Mouse (Mus musculus): ENCODE measurements around the gene Fgf2. TPM values are rescaled to one million over a fixed set of nuclear protein-coding genes. Genes with fewer than 3 reads are reported as not detected.

Gene Fgf2
- polyA plus RNA-seq, 1 experiment, result not detected

DNA sequence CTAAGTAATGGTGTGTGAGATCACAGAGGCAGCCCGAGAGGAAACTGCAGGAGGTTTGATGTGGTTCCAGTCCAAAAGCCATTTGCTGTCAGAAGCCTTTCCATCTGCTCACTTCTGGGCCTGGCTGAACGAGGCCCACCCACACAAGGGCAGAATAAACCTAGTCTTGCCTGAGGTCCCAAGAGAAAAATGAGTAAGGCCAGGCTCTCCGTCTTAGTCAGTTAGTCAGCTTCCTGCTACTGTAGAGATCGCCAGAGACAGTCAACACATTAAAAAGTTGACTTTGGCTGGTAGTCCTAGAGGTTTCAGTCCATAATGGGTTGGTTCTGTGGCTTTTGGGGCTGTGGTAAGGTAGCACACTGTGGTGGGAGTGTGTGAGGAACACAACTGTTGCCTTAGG is 22.3 kb downstream of the Fgf2 start:
- Histone ChIP-seq H3K4me1 (ENCODE audit: control insufficient read depth) (no peaks in the 10 kb centered on the region), H3K36me3 (ENCODE audit: control insufficient read depth) (no peaks in the 10 kb centered on the region), H3K4me3 (replicated peaks) (no peak overlapping the region), H3K9me3 (ENCODE audit: control insufficient read depth, low read length) (no peaks in the 10 kb centered on the region), H3K27me3 (ENCODE audit: control insufficient read depth) (no peaks in the 10 kb centered on the region; the same call in 1 of the 2 replicates)
- TF ChIP-seq GATA1 (IDR thresholded peaks at IDR 0.05; ENCODE audit: low read length), result no peak
- no peak for TF ChIP-seq TAL1 (IDR thresholded peaks at IDR 0.05; ENCODE audit: low read length)

DNA sequence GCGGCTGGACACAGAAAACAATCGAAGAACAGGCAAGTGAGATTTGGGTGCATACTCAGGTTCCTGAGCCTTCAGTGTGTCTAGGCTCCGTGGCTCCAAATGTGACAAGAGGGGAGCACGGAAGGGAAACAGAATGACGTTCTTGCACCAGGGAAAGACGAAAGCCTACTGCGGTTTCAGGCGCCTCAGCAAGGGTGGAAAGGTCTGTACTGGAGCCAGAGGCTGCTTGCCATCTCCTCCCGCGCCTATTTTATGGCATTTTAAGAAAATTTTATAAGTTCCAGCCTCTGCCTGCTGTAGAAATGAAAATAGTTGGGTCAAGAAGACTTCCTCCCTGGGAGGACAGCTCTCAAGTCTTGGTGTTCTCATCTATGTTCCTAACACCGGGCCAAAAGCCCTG is 25.6 kb downstream of the Fgf2 start:
- Histone ChIP-seq H3K4me1 (ENCODE audit: control insufficient read depth) (no peaks in the 10 kb centered on the region), H3K27me3 (ENCODE audit: control insufficient read depth) (no peaks in the 10 kb centered on the region), H3K4me3 (replicated peaks) (no peak overlapping the region), H3K9me3 (ENCODE audit: control insufficient read depth, low read length) (no peaks in the 10 kb centered on the region; the same call in 1 of the 2 replicates), H3K36me3 (ENCODE audit: control insufficient read depth) (no peaks in the 10 kb centered on the region)
- no peak for TF ChIP-seq GATA1 (IDR thresholded peaks at IDR 0.05; ENCODE audit: low read length)
- TF ChIP-seq TAL1 (IDR thresholded peaks at IDR 0.05; ENCODE audit: low read length), result no peak

GRCm38 (mm10) chr3:37377926-37378325 is 29.8 kb downstream of the Fgf2 start:
- Histone ChIP-seq H3K4me3 (replicated peaks) (no peak overlapping the region), H3K27me3 (ENCODE audit: control insufficient read depth) (no peaks in the 10 kb centered on the region), H3K4me1 (ENCODE audit: control insufficient read depth) (no peaks in the 10 kb centered on the region), H3K9me3 (ENCODE audit: control insufficient read depth, low read length) (no peaks in the 10 kb centered on the region; the same call in 1 of the 2 replicates), H3K36me3 (ENCODE audit: control insufficient read depth) (no peaks in the 10 kb centered on the region)
- TF ChIP-seq GATA1 (IDR thresholded peaks at IDR 0.05; ENCODE audit: low read length), result no peak

- Histone ChIP-seq H3K4me1 (ENCODE audit: control insufficient read depth) (no peaks in the 10 kb centered on the region), H3K4me3 (replicated peaks) (no peak overlapping the region), H3K36me3 (ENCODE audit: control insufficient read depth) (no peaks in the 10 kb centered on the region), H3K27me3 (ENCODE audit: control insufficient read depth) (no peaks in the 10 kb centered on the region), H3K9me3 (ENCODE audit: control insufficient read depth, low read length) (no peaks in the 10 kb centered on the region; the same call in 1 of the 2 replicates)
- TF ChIP-seq GATA1 (IDR thresholded peaks at IDR 0.05; ENCODE audit: low read length), result no peak
- TF ChIP-seq TAL1 (IDR thresholded peaks at IDR 0.05; ENCODE audit: low read length), result no peak
These were observed 30.3 kb downstream of the Fgf2 start for GRCm38 (mm10) chr3:37378412-37378811.

DNA sequence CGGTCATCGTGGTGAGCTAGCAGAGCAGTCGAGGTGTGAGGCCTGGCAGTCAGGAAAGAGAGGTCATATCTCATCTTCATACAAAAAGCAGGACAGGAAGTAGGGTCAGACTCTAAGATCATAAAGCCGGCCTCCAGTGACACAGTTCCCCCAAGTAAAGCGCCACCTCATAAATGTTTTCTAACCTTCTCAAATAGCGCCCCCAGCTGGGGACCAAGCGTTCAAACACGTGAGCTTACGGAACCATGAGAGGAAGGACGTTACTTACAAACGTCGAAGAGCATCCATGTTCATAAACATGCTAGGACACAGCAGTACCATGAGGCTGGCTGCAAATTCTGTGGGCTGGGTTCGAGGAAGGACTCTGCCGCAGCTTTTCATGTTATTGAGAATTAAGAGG is 31.1 kb downstream of the Fgf2 start:
- TF ChIP-seq GATA1 (IDR thresholded peaks at IDR 0.05; ENCODE audit: low read length), result no peak
- no peak for TF ChIP-seq TAL1 (IDR thresholded peaks at IDR 0.05; ENCODE audit: low read length)
- H3K27me3 ChIP-seq (ENCODE audit: control insufficient read depth), result no peaks in the 10 kb centered on the region
- no peak overlapping the region for H3K4me3 ChIP-seq (replicated peaks)
- no peaks in the 10 kb centered on the region for H3K4me1 ChIP-seq (ENCODE audit: control insufficient read depth)
- H3K36me3 ChIP-seq (ENCODE audit: control insufficient read depth), result no peaks in the 10 kb centered on the region
- no peaks in the 10 kb centered on the region; the same call in 1 of the 2 replicates for H3K9me3 ChIP-seq (ENCODE audit: control insufficient read depth, low read length)

GRCm38 (mm10) chr3:37379930-37380881 is 32.1 kb downstream of the Fgf2 start:
- no peak for TF ChIP-seq TAL1 (IDR thresholded peaks at IDR 0.05; ENCODE audit: low read length)
- no peak for TF ChIP-seq GATA1 (IDR thresholded peaks at IDR 0.05; ENCODE audit: low read length)
- H3K4me1 ChIP-seq (ENCODE audit: control insufficient read depth), result no peaks in the 10 kb centered on the region
- no peaks in the 10 kb centered on the region for H3K36me3 ChIP-seq (ENCODE audit: control insufficient read depth)

DNA sequence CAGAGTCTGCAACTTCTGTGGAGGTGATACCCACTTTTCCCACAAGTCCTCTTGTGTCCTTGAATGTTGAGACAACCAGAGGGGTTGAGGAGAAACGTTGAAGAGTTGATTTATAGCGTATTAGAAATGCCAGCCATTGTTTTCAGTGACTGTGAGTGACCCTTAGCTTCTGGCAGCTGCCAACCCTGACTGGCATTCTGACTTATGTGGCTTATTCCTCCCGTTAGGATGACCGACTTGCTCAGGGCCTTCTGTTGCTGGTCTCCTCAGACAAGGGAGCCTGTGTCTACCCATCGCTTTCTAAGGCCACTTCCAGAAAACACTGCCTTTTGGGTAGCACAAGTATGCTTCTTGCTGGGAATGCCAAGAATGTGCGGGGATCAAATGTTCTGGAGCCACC is 33.3 kb downstream of the Fgf2 start:
- no peak for TF ChIP-seq TAL1 (IDR thresholded peaks at IDR 0.05; ENCODE audit: low read length)
- no peak for TF ChIP-seq GATA1 (IDR thresholded peaks at IDR 0.05; ENCODE audit: low read length)
- Histone ChIP-seq H3K36me3 (ENCODE audit: control insufficient read depth) (no peaks in the 10 kb centered on the region), H3K27me3 (ENCODE audit: control insufficient read depth) (no peaks in the 10 kb centered on the region), H3K4me3 (replicated peaks) (no peak overlapping the region), H3K4me1 (ENCODE audit: control insufficient read depth) (no peaks in the 10 kb centered on the region), H3K9me3 (ENCODE audit: control insufficient read depth, low read length) (no peaks in the 10 kb centered on the region; the same call in 1 of the 2 replicates)

More at GRCm38 (mm10) chr3:37379930-37380881, 32.1 kb downstream of the Fgf2 start:
- Histone ChIP-seq H3K9me3 (ENCODE audit: control insufficient read depth, low read length) (no peaks in the 10 kb centered on the region; the same call in 1 of the 2 replicates), H3K27me3 (ENCODE audit: control insufficient read depth) (no peaks in the 10 kb centered on the region), H3K4me3 (replicated peaks) (no peak overlapping the region)

DNA sequence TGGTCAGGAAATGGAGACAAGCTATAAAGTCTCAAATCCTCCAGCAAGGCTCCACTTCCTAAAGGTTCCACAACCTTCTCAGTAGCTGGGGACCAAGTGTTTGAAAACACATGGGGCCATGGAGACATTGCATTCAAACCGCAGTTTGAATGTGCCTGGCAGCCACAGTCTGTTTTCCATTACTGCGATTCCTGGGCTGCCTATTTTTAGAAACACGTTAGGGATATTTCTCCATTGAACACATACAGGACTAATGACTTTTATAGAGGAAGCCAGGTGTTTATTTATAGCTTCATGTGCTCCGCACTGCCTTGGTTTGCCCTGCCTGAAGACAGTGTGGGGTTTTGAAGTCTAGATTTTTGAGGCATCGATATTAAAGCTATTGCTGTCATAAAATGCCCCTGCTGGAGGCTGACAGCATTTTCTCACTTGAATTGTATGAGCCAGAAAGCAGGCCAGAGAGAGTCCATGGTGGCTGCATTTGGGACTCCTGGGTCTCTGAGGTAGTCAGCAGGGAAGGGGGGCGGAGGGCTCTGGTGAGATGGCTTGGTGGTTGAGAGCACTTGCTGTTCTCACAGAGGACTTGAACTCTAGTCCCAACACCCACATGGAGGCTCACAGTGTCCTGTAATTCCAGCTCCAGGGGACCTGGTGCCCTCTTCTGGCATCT is 35.1 kb downstream of the Fgf2 start:
- H3K4me3 ChIP-seq (replicated peaks), result no peak overlapping the region
- H3K9me3 ChIP-seq (ENCODE audit: control insufficient read depth, low read length), result no peaks in the 10 kb centered on the region
- H3K36me3 ChIP-seq (ENCODE audit: control insufficient read depth), result no peaks in the 10 kb centered on the region
- TF ChIP-seq TAL1 (IDR thresholded peaks at IDR 0.05; ENCODE audit: low read length), result no peak
- no peak for TF ChIP-seq GATA1 (IDR thresholded peaks at IDR 0.05; ENCODE audit: low read length)
- H3K27me3 ChIP-seq (ENCODE audit: control insufficient read depth), result no peaks in the 10 kb centered on the region
- H3K4me1 ChIP-seq (ENCODE audit: control insufficient read depth), result no peaks in the 10 kb centered on the region

GRCm38 (mm10) chr3:37387310-37387709 is 39.2 kb downstream of the Fgf2 start:
- H3K4me1 ChIP-seq (ENCODE audit: control insufficient read depth), result no peaks in the 10 kb centered on the region
- H3K4me3 ChIP-seq (replicated peaks), result no peak overlapping the region
- H3K9me3 ChIP-seq (ENCODE audit: control insufficient read depth, low read length), result no peaks in the 10 kb centered on the region
- no peaks in the 10 kb centered on the region for H3K27me3 ChIP-seq (ENCODE audit: control insufficient read depth)
- H3K36me3 ChIP-seq (ENCODE audit: control insufficient read depth), result no peaks in the 10 kb centered on the region
- TF ChIP-seq TAL1 (IDR thresholded peaks at IDR 0.05; ENCODE audit: low read length), result no peak
- no peak for TF ChIP-seq GATA1 (IDR thresholded peaks at IDR 0.05; ENCODE audit: low read length)
